Mouse (Mus musculus) cerebellum, adult 2 months (tissue): ENCODE data around the gene Nsg2. TPM values are rescaled to one million over a fixed set of nuclear protein-coding genes. Genes with fewer than 3 reads are reported as not detected.
"Not testable (repeated sequence)": the region's sequence is repeated elsewhere in the genome, so short reads cannot be mapped to it uniquely, and the experiment has no call there.

ENCODE experiments used
- DNase-seq, 2 experiments: peaks; one replicate each; pipeline ENCODE4 v3.0.0; 2021
- H3K27ac ChIP-seq: fragments of 200-500 bp; 2 replicates; pipeline ENCODE4 v1.5.1; 2012; ENCODE audit warnings: low read length, control low read depth, inconsistent platforms; ENCODE audit not compliant: insufficient read depth
- H3K27me3 ChIP-seq: fragments of 200-500 bp; 2 replicates; pipeline ENCODE4 v1.6.1; 2012; ENCODE audit warnings: inconsistent platforms, mild to moderate bottlenecking, low read length, moderate library complexity; ENCODE audit not compliant: control insufficient read depth, insufficient read depth
- H3K4me1 ChIP-seq: fragments of 200-500 bp; 2 replicates; pipeline ENCODE4 v1.6.1; 2011; ENCODE audit warnings: low read length; ENCODE audit not compliant: control insufficient read depth, insufficient read depth
- H3K4me3 ChIP-seq: fragments of 200-500 bp; replicated peaks from 2 replicates; pipeline ENCODE3; 2011; ENCODE audit warnings: mild to moderate bottlenecking, low read depth, low read length, control low read depth; ENCODE audit not compliant: insufficient read depth
- CTCF ChIP-seq: fragments of 200-500 bp; IDR thresholded peaks from 2 replicates; pipeline ENCODE4 v1.5.1; 2011; ENCODE audit warnings: low read depth, mild to moderate bottlenecking, control low read depth, low read length, moderate library complexity, borderline replicate concordance; ENCODE audit not compliant: insufficient read depth
- POLR2A ChIP-seq: fragments of 200-500 bp; IDR thresholded peaks from 2 replicates; pipeline ENCODE4 v1.6.1; 2011; ENCODE audit warnings: low read length, control low read depth, borderline replicate concordance; ENCODE audit not compliant: insufficient read depth
- WGBS: fragments of 180-500 bp; shearing (Covaris S2); methylation state at CpG from one replicate; pipeline ENCODE4 v1.1.7; 2018; 5-methylcytosine and 5-hydroxymethylcytosine counted together
- polyA plus RNA-seq: library from polyadenylated mRNA; depleted of rRNA; stranded (reverse); fragments of >200 nt; gene quantifications from 2 replicates; pipeline ENCODE4 v1.2.3, GENCODE M21; 2012; rRNA removed

Gene Nsg2
- polyA plus RNA-seq: 140 and 169 TPM in 2 replicates

- Histone ChIP-seq H3K4me1 (no peaks in the 10 kb centered on the region), H3K27ac (peak within 1 kb of the TSS; percentile 70; the same call in 1 of the 2 replicates), H3K27me3 (no peaks in the 10 kb centered on the region), H3K4me3 (peak within 1 kb of the TSS; percentile 86)
- peak; percentile 79 to 83 for DNase-seq
- WGBS: 0% methylated on average over 16 of the region's 16 CpGs
- peak; percentile 53; the same call in 1 of the 2 replicates for TF ChIP-seq CTCF
- TF ChIP-seq POLR2A: no peak
Measured at GRCm38 (mm10) chr11:32000281-32000680, at the start of gene Nsg2. Gene Nsg2 (plus strand): TSS chr11:32000463.

- no peak for DNase-seq
- Histone ChIP-seq H3K27me3 (no peaks in the 10 kb centered on the region), H3K4me1 (no peaks in the 10 kb centered on the region), H3K4me3 (no peak overlapping the region), H3K27ac (no peak overlapping the region)
- no peak for TF ChIP-seq POLR2A
- no peak for TF ChIP-seq CTCF
Measured at GRCm38 (mm10) chr11:31960071-31960470, 40.2 kb upstream of the Nsg2 start.

- DNase-seq: no peak
- WGBS: 100% methylated on average over 1 of the region's 1 CpGs
- H3K4me3 ChIP-seq: no peak overlapping the region
- TF ChIP-seq POLR2A (no peak), CTCF (no peak)
- no peaks in the 10 kb centered on the region for H3K27me3 ChIP-seq
- H3K27ac ChIP-seq: no peak overlapping the region
- H3K4me1 ChIP-seq: no peaks in the 10 kb centered on the region
Measured at GRCm38 (mm10) chr11:31963993-31964392, 36.3 kb upstream of the Nsg2 start.

GRCm38 (mm10) chr11:31965256-31966134, 34.8 kb upstream of the Nsg2 start, which contains the start of gene 4930524B15Rik:
Gene 4930524B15Rik (plus strand): TSS chr11:31965592.
- peak; percentile 29 to 35 for DNase-seq
- TF ChIP-seq CTCF (no peak), POLR2A (no peak)
- 45% methylated on average over 49 of the region's 49 CpGs for WGBS

GRCm38 (mm10) chr11:31974132-31974531, 26.1 kb upstream of the Nsg2 start:
- Histone ChIP-seq H3K27ac (no peak overlapping the region), H3K27me3 (no peaks in the 10 kb centered on the region), H3K4me3 (no peak overlapping the region), H3K4me1 (no peaks in the 10 kb centered on the region)
- TF ChIP-seq CTCF (no peak), POLR2A (no peak)
- DNase-seq: no peak
- WGBS: 84% methylated on average over 4 of the region's 4 CpGs

More at GRCm38 (mm10) chr11:31965256-31966134, 34.8 kb upstream of the Nsg2 start, which contains the start of gene 4930524B15Rik:
- Histone ChIP-seq H3K27me3 (no peaks in the 10 kb centered on the region), H3K4me3 (peak within 1 kb of the TSS; percentile 25), H3K4me1 (no peaks in the 10 kb centered on the region), H3K27ac (no peak within 1 kb of the TSS)

GRCm38 (mm10) chr11:31974826-31975225, 25.4 kb upstream of the Nsg2 start:
- no peak for TF ChIP-seq POLR2A
- TF ChIP-seq CTCF: no peak
- Histone ChIP-seq H3K27me3 (no peaks in the 10 kb centered on the region), H3K4me3 (no peak overlapping the region), H3K27ac (no peak overlapping the region), H3K4me1 (no peaks in the 10 kb centered on the region)
- DNase-seq: no peak
- WGBS: 64% methylated on average over 8 of the region's 8 CpGs

- H3K4me3 ChIP-seq: no peak overlapping the region
- DNase-seq: no peak
- no peaks in the 10 kb centered on the region for H3K27me3 ChIP-seq
- WGBS: 48% methylated on average over 5 of the region's 5 CpGs
- TF ChIP-seq POLR2A (no peak), CTCF (no peak)
- no peak overlapping the region for H3K27ac ChIP-seq
- no peaks in the 10 kb centered on the region for H3K4me1 ChIP-seq
Measured at GRCm38 (mm10) chr11:31975678-31976077, 24.6 kb upstream of the Nsg2 start.

- Histone ChIP-seq H3K4me3 (no peak overlapping the region), H3K27ac (no peak overlapping the region), H3K27me3 (no peaks in the 10 kb centered on the region), H3K4me1 (no peaks in the 10 kb centered on the region)
- TF ChIP-seq POLR2A (no peak), CTCF (no peak)
- DNase-seq: no peak
- WGBS: 80% methylated on average over 5 of the region's 5 CpGs
Measured at GRCm38 (mm10) chr11:31976137-31976536, 24.1 kb upstream of the Nsg2 start.

GRCm38 (mm10) chr11:31980089-31980488, 20.2 kb upstream of the Nsg2 start:
- not testable (repeated sequence) for H3K27me3 ChIP-seq, H3K4me3 ChIP-seq, DNase-seq, H3K4me1 ChIP-seq, H3K27ac ChIP-seq
- WGBS: 88% methylated on average over 5 of the region's 5 CpGs
